Mouse (Mus musculus): ENCODE results near the gene Krt7. TPM values are rescaled to one million over a fixed set of nuclear protein-coding genes. Genes with fewer than 3 reads are reported as not detected.

Gene Krt7
- polyA plus RNA-seq, 1 experiment from 2014 or later = 156 TPM

DNA sequence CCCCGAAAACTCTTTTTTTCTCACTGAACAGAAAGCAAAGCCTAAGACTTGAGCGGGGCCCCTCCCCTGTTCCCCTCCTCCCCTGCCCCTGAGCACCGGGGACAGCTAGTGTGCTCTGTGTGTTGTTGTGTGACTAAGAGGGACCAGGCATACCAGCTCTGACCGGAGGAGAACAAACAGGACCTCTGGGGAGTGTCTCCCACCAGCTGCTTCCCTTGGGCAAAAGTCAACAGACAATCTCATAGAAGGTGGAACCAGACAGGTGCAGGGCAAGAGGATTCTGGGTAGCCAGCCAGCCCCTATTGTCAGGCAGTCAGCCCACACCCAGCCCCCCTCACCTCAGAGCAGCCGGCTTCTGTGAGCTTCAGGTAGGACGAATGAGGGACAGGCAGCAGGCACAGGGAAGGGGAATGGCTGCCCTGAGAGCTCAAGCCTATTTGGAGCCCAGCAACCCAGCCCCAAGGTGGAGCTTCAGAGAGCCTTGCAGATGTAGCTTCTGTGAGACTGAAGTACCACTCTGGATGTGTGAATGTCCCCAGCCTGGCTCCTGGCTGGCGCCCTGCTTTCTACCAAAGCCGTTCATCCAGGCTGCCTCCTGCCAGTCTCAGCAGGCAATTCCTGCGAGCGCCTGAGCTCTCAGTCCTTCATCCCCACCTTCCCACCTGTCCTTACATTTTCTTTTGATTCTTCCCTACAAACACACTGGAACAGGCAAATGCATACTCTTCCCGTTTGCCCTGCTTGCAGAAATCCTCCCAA is 4.1 kb downstream of the Krt7 start:
- Histone ChIP-seq H3K4me1 (ENCODE audit: control insufficient read depth, insufficient read depth, low read length) (peaks cover 25% of the 10 kb centered on the region), H3K9me3 (ENCODE audit: control insufficient read depth, low read length) (no peaks in the 10 kb centered on the region), H3K27me3 (replicated peaks; ENCODE audit: control insufficient read depth, insufficient read depth, low read length) (no peaks in the 10 kb centered on the region), H3K27ac (ENCODE audit: low read length) (peak overlapping the region; percentile 28; the same call in 1 of the 2 replicates), H3K36me3 (ENCODE audit: control insufficient read depth, insufficient read depth, low read length) (no peaks in the 10 kb centered on the region), H3K9ac (ENCODE audit: low read depth, low read length) (no peak overlapping the region), H3K4me3 (ENCODE audit: low read length) (0 out of 2 replicates have a peak overlapping the region, but pooled peaks have one; percentile 2), H3K4me2 (ENCODE audit: low read depth, low read length) (peak overlapping the region; percentile 60)
- peak; percentile 57 for ATAC-seq
- WGBS = 29% methylated on average over 11 of the region's 11 CpGs

DNA sequence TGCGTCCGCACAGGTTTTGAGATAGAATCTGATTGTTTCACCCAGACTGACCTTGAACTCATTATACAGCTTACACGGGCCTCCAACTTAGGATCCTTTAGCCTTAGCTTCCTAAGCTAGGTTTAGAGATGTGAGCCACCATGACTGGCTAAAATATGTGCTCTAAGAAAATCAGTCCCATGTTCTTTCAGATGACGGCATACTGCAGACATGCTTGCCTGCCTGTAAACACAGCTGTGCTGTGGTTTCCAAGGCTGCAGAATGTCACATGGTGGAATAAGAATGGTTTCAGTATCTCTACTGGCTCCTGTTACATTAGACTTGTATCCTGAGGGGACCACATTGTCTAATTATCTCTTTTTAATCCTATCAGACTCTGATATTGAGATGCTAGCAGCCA is 8.1 kb downstream of the Krt7 start:
- H3K4me3 ChIP-seq (ENCODE audit: low read length) = no peak overlapping the region
- no peaks in the 10 kb centered on the region for H3K36me3 ChIP-seq (ENCODE audit: control insufficient read depth, insufficient read depth, low read length)
- no peak overlapping the region for H3K27ac ChIP-seq (ENCODE audit: low read length)
- no peaks in the 10 kb centered on the region for H3K27me3 ChIP-seq (replicated peaks; ENCODE audit: control insufficient read depth, insufficient read depth, low read length)
- H3K4me2 ChIP-seq (ENCODE audit: low read depth, low read length) = no peak overlapping the region
- ATAC-seq = no peak
- 70% methylated on average over 4 of the region's 4 CpGs for WGBS
- no peak overlapping the region for H3K9ac ChIP-seq (ENCODE audit: low read depth, low read length)
- peaks cover 13% of the 10 kb centered on the region for H3K4me1 ChIP-seq (ENCODE audit: control insufficient read depth, insufficient read depth, low read length)
- H3K9me3 ChIP-seq (ENCODE audit: control insufficient read depth, low read length) = no peaks in the 10 kb centered on the region

DNA sequence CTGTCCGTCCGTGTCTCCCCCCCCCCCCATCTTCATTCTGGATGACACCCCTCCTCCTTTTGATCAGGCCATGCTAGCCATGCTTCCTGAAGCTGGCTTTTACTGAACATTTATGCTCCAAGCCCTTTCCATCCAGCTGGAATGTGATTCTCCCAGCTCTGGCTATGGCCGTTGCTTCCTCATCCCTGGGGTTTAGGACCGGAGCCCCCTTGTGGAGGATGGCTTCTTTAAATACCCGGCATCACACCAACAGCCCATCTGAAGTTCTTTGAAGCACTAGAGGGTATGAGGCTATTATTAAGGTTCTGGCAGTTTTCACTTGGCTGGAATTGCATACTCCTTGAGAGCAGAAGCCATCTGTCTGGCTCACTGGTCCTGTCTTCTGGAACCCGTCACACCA is 10.1 kb downstream of the Krt7 start:
- H3K27ac ChIP-seq (ENCODE audit: low read length) = no peak overlapping the region
- H3K27me3 ChIP-seq (replicated peaks; ENCODE audit: control insufficient read depth, insufficient read depth, low read length) = no peaks in the 10 kb centered on the region
- H3K4me3 ChIP-seq (ENCODE audit: low read length) = no peak overlapping the region
- no peak overlapping the region for H3K9ac ChIP-seq (ENCODE audit: low read depth, low read length)
- H3K4me2 ChIP-seq (ENCODE audit: low read depth, low read length) = no peak overlapping the region
- ATAC-seq = no peak
- no peaks in the 10 kb centered on the region for H3K9me3 ChIP-seq (ENCODE audit: control insufficient read depth, low read length)
- 44% methylated on average over 4 of the region's 6 CpGs for WGBS
- peaks cover 4% of the 10 kb centered on the region; the same call in 1 of the 2 replicates for H3K4me1 ChIP-seq (ENCODE audit: control insufficient read depth, insufficient read depth, low read length)
- no peaks in the 10 kb centered on the region for H3K36me3 ChIP-seq (ENCODE audit: control insufficient read depth, insufficient read depth, low read length)

DNA sequence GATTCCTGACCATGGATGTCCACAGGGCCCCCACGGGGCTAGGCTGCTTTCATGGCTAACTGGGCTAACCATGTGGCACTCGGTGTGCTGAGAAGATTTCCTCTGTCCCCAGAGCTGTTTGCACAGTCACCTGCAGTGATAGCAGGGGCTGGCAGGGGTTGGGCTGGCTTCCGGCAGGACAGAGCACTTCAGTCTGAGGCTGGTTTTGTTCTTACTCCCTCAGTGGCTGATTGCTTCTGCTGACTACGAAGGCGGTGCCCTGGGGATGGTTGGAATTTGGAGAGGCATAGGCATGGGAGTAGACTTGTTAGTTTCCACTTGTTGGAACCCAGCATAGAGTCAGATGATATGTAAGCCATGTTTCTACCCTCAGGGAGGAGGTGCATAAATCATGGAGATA is 14.1 kb downstream of the Krt7 start:
- Histone ChIP-seq H3K27ac (ENCODE audit: low read length) (no peak overlapping the region), H3K4me2 (ENCODE audit: low read depth, low read length) (no peak overlapping the region), H3K36me3 (ENCODE audit: control insufficient read depth, insufficient read depth, low read length) (no peaks in the 10 kb centered on the region), H3K9ac (ENCODE audit: low read depth, low read length) (no peak overlapping the region), H3K4me1 (ENCODE audit: control insufficient read depth, insufficient read depth, low read length) (peaks cover 4% of the 10 kb centered on the region; the same call in 1 of the 2 replicates), H3K9me3 (ENCODE audit: control insufficient read depth, low read length) (no peaks in the 10 kb centered on the region), H3K4me3 (ENCODE audit: low read length) (no peak overlapping the region), H3K27me3 (replicated peaks; ENCODE audit: control insufficient read depth, insufficient read depth, low read length) (no peaks in the 10 kb centered on the region)
- 19% methylated on average over 5 of the region's 5 CpGs for WGBS
- ATAC-seq = peak; percentile 63; the same call in 1 of the 2 replicates

DNA sequence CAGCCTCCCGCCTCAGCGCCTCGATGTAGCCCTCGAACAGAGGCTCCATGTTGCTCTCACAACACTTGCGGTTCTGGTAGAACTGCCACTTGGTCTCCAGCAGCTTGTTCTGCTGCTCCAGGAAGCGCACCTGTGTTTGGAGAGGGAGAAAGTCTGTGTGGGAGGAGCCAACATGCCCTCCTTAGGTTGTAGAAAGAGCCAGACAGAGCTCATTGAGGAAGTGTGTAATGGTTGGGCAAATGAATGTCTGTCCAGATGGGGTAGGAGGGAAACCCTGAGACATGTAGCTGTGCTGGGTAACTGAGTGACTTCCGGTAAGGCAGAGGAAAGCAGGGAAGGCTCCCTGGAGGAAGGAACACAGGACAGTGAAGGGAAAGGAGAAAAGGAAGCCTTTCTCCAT is 25.8 kb downstream of the Krt7 start:
- Histone ChIP-seq H3K27me3 (replicated peaks; ENCODE audit: control insufficient read depth, insufficient read depth, low read length) (peaks cover 17% of the 10 kb centered on the region), H3K4me3 (ENCODE audit: low read length) (no peak overlapping the region), H3K9ac (ENCODE audit: low read depth, low read length) (no peak overlapping the region), H3K27ac (ENCODE audit: low read length) (no peak overlapping the region), H3K36me3 (ENCODE audit: control insufficient read depth, insufficient read depth, low read length) (no peaks in the 10 kb centered on the region), H3K4me1 (ENCODE audit: control insufficient read depth, insufficient read depth, low read length) (peaks cover 5% of the 10 kb centered on the region), H3K4me2 (ENCODE audit: low read depth, low read length) (no peak overlapping the region), H3K9me3 (ENCODE audit: control insufficient read depth, low read length) (no peaks in the 10 kb centered on the region)
- peak; percentile 50; the same call in 1 of the 2 replicates for ATAC-seq
- WGBS = 82% methylated on average over 7 of the region's 7 CpGs

DNA sequence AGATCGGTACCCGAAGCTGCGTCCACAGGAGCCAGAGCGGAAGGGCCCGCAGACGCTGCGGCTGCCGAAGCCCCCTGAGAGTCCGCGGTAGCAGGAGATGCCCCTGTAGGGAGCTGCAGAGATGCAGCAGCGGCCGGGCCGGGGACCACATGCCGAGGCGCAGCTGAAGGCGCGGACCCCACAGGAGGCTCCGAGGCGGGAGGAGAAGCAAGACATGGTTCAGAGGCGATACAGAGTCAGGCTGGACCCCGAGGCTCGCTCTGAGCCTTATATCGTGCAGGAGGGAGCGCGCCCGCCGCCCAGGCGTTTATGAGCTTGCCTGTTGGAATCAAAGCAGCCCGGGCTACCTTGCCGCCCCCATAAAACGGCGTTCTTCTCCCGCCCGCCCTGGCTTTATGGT is 27.7 kb downstream of the Krt7 start, which contains the start of gene Krt87:
Gene Krt87 (minus strand): TSS at position 250 of the 400 bp plus-strand sequence.
- 1% methylated on average over 34 of the region's 34 CpGs for WGBS
- Histone ChIP-seq H3K4me1 (ENCODE audit: control insufficient read depth, insufficient read depth, low read length) (peaks cover 5% of the 10 kb centered on the region), H3K27ac (ENCODE audit: low read length) (no peak within 1 kb of the TSS), H3K4me3 (ENCODE audit: low read length) (peak within 1 kb of the TSS; percentile 29), H3K27me3 (replicated peaks; ENCODE audit: control insufficient read depth, insufficient read depth, low read length) (peaks cover 17% of the 10 kb centered on the region), H3K9ac (ENCODE audit: low read depth, low read length) (peak within 1 kb of the TSS; percentile 37; the same call in 1 of the 2 replicates), H3K4me2 (ENCODE audit: low read depth, low read length) (peak within 1 kb of the TSS; percentile 43), H3K36me3 (ENCODE audit: control insufficient read depth, insufficient read depth, low read length) (no peaks in the 10 kb centered on the region), H3K9me3 (ENCODE audit: control insufficient read depth, low read length) (no peaks in the 10 kb centered on the region)
- ATAC-seq = no peak; the same call in 1 of the 2 replicates

DNA sequence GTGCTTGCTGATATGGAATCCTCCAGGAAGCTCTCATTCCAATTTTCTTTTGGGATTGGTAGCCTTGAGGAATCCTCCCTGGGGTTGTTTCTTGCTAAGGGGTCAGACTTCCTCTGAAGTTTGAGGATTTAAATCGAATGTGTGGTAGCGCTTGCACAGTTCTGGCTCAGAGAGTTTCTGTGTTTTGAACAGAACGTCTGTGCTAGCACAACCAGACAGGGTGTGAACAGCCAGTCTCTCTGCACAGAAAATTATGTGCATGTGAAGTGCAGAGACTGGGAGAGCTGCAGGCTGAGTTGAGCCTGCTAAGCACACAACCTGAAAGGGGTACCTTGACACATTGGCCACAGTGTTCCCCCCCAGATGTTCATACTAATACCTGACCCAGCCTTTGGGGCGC is 30.0 kb downstream of the Krt7 start:
- Histone ChIP-seq H3K4me3 (ENCODE audit: low read length) (no peak overlapping the region), H3K27ac (ENCODE audit: low read length) (no peak overlapping the region), H3K4me2 (ENCODE audit: low read depth, low read length) (no peak overlapping the region), H3K36me3 (ENCODE audit: control insufficient read depth, insufficient read depth, low read length) (no peaks in the 10 kb centered on the region), H3K27me3 (replicated peaks; ENCODE audit: control insufficient read depth, insufficient read depth, low read length) (peaks cover 17% of the 10 kb centered on the region), H3K4me1 (ENCODE audit: control insufficient read depth, insufficient read depth, low read length) (peaks cover 5% of the 10 kb centered on the region), H3K9me3 (ENCODE audit: control insufficient read depth, low read length) (no peaks in the 10 kb centered on the region), H3K9ac (ENCODE audit: low read depth, low read length) (no peak overlapping the region)
- no peak for ATAC-seq
- WGBS = 74% methylated on average over 4 of the region's 4 CpGs

DNA sequence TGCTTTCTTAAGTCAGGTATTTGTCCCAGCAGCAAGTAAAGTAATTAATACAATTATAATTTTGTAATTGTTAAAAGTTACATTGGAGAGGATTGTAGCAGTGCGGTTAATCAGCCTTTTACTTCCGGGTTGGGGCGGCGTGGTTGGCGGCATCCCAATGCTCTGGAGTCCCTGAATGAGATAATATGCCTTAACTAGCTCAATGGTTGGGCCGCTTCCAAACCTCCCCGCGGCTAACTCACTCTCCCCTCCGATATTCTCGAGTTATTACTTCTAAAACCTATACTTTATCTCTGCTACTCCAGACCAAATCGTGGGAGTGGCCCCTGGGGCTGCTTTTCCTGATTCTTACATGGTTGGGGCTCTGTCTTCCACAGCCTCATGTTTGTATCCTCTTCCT is 35.7 kb downstream of the Krt7 start:
- no peak overlapping the region for H3K27ac ChIP-seq (ENCODE audit: low read length)
- H3K4me2 ChIP-seq (ENCODE audit: low read depth, low read length) = no peak overlapping the region
- no peaks in the 10 kb centered on the region for H3K36me3 ChIP-seq (ENCODE audit: control insufficient read depth, insufficient read depth, low read length)
- ATAC-seq = no peak
- H3K27me3 ChIP-seq (replicated peaks; ENCODE audit: control insufficient read depth, insufficient read depth, low read length) = no peaks in the 10 kb centered on the region
- H3K9me3 ChIP-seq (ENCODE audit: control insufficient read depth, low read length) = no peaks in the 10 kb centered on the region
- no peaks in the 10 kb centered on the region for H3K4me1 ChIP-seq (ENCODE audit: control insufficient read depth, insufficient read depth, low read length)
- H3K9ac ChIP-seq (ENCODE audit: low read depth, low read length) = no peak overlapping the region
- no peak overlapping the region for H3K4me3 ChIP-seq (ENCODE audit: low read length)
- 75% methylated on average over 11 of the region's 11 CpGs for WGBS

DNA sequence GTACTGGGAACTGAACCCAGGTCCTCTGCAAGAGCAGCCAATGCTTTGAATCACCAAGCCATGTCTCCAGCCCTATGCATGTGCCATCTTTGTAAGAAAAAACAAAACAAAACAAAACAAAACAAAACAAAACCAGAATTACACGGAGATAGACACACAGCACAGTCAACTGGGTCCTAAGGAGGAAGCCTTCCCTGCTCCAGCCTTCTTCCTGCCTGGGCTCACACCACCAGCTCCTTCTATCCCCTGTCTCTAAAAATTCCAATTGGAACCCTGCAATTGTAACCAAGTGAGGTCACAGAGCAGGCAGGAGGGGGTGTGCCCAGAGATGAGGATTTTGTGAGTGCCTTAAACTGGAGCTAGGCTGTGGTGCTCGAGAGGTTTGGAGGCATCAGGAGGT is 36.6 kb downstream of the Krt7 start, which contains the start of gene Krt88:
Gene Krt88 (plus strand): TSS at position 301 of the 400 bp plus-strand sequence.
- no peaks in the 10 kb centered on the region for H3K27me3 ChIP-seq (replicated peaks; ENCODE audit: control insufficient read depth, insufficient read depth, low read length)
- H3K27ac ChIP-seq (ENCODE audit: low read length) = no peak within 1 kb of the TSS
- 77% methylated on average over 2 of the region's 2 CpGs for WGBS

More for the DNA sequence above, 36.6 kb downstream of the Krt7 start, which contains the start of gene Krt88:
- H3K36me3 ChIP-seq (ENCODE audit: control insufficient read depth, insufficient read depth, low read length) = no peaks in the 10 kb centered on the region
- no peak within 1 kb of the TSS for H3K9ac ChIP-seq (ENCODE audit: low read depth, low read length)
- ATAC-seq = no peak
- H3K4me3 ChIP-seq (ENCODE audit: low read length) = no peak within 1 kb of the TSS
- no peak within 1 kb of the TSS for H3K4me2 ChIP-seq (ENCODE audit: low read depth, low read length)
- no peaks in the 10 kb centered on the region for H3K9me3 ChIP-seq (ENCODE audit: control insufficient read depth, low read length)
- H3K4me1 ChIP-seq (ENCODE audit: control insufficient read depth, insufficient read depth, low read length) = no peaks in the 10 kb centered on the region

Data from intestine, embryonic 16.5 days (tissue).